Comparison of ENCODE assay signal across 8 mouse cellular contexts in the genomic region with DNA sequence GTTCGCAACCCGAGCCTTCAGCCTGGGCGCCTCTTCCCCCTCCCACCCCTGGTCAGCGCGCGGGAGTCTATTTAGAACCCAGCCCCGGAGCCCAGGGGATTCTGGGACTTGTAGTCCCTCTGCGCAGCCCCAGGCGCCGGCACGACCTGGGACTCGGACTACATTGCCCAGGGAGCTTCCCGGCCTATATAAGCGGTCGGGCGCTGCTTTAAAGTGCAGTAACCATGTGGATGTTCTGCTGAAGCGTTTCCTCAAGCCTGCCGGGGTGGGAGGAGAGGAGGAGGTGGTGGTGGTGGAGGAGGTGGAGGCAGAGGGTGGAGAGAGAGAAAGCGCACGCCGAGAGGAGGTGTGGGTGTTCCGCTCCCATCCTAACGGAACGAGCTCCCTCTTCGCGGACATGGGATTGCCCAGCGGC. TPM values are rescaled to one million over a fixed set of nuclear protein-coding genes. Genes with fewer than 3 reads are reported as not detected.
DNase-seq lines count a peak whose midpoint lies in the region; ATAC-seq and TF ChIP-seq lines count a peak whose summit lies in the region.

A gene (plus strand): TSS at position 216 of the 415 bp plus-strand sequence.

- peak; percentile 99 for DNase-seq in 3134 (ENCODE audit: extremely low read depth, insufficient read length, low spot score)
- peak; percentile 98 to 99 for DNase-seq in adrenal gland, postnatal 36 days
- DNase-seq in heart, adult 18-20 months, result peak; percentile 99
- DNase-seq in kidney, adult 2 months, result peak; percentile 99
- DNase-seq in spleen, adult 2 months (ENCODE audit: low read depth in 1 of 2, low spot score in 2 of 2), result peak; percentile 96 to 97

- peak; percentile 99 for ATAC-seq in embryonic facial prominence, embryonic 13.5 days (ENCODE audit: insufficient number of reproducible peaks, insufficient read depth, low FRiP score, low TSS enrichment, low read depth)
- ATAC-seq in limb, embryonic 12.5 days (ENCODE audit: insufficient number of reproducible peaks, insufficient read depth, low FRiP score, low TSS enrichment, low read depth), result peak; percentile 100
- ATAC-seq in midbrain, embryonic 15.5 days (replicated peaks), result peak; percentile 100

- peak within 1 kb of the TSS; percentile 81 for H3K27ac ChIP-seq in embryonic facial prominence, embryonic 13.5 days
- H3K27ac ChIP-seq in kidney, adult 2 months (ENCODE audit: insufficient read depth, low read depth, low read length), result peak within 1 kb of the TSS; percentile 76
- H3K27ac ChIP-seq in limb, embryonic 12.5 days, result peak within 1 kb of the TSS; percentile 67
- no peak within 1 kb of the TSS for H3K27ac ChIP-seq in midbrain, embryonic 15.5 days
- peak within 1 kb of the TSS; percentile 75 for H3K27ac ChIP-seq in spleen, adult 2 months (ENCODE audit: insufficient read depth, low read length)

- H3K4me2 ChIP-seq in embryonic facial prominence, embryonic 13.5 days, result peak within 1 kb of the TSS; percentile 80
- peak within 1 kb of the TSS; percentile 78 for H3K4me2 ChIP-seq in limb, embryonic 12.5 days
- H3K4me2 ChIP-seq in midbrain, embryonic 15.5 days, result peak within 1 kb of the TSS; percentile 99

- H3K4me3 ChIP-seq in embryonic facial prominence, embryonic 13.5 days, result peak within 1 kb of the TSS; percentile 78
- peak within 1 kb of the TSS; percentile 68 for H3K4me3 ChIP-seq in kidney, adult 2 months (ENCODE audit: insufficient read depth, low read depth, low read length)
- peak within 1 kb of the TSS; percentile 72 for H3K4me3 ChIP-seq in limb, embryonic 12.5 days (replicated peaks)
- H3K4me3 ChIP-seq in midbrain, embryonic 15.5 days, result peak within 1 kb of the TSS; percentile 84
- H3K4me3 ChIP-seq in spleen, adult 2 months (ENCODE audit: extremely low read depth, insufficient read depth, insufficient read length), result peak within 1 kb of the TSS; percentile 80

- H3K9me3 ChIP-seq in embryonic facial prominence, embryonic 13.5 days, result no peaks in the 10 kb centered on the region
- H3K9me3 ChIP-seq in limb, embryonic 12.5 days, result no peaks in the 10 kb centered on the region
- H3K9me3 ChIP-seq in midbrain, embryonic 15.5 days, result no peaks in the 10 kb centered on the region

- H3K27me3 ChIP-seq in embryonic facial prominence, embryonic 13.5 days, result no peaks in the 10 kb centered on the region
- no peaks in the 10 kb centered on the region for H3K27me3 ChIP-seq in kidney, adult 2 months (replicated peaks; ENCODE audit: control insufficient read depth, insufficient read depth, low read length)
- no peaks in the 10 kb centered on the region for H3K27me3 ChIP-seq in limb, embryonic 12.5 days
- H3K27me3 ChIP-seq in midbrain, embryonic 15.5 days (replicated peaks), result peaks cover 7% of the 10 kb centered on the region; the same call in 1 of the 2 replicates
- H3K27me3 ChIP-seq in spleen, adult 2 months (ENCODE audit: control insufficient read depth, insufficient read depth, low read length), result no peaks in the 10 kb centered on the region

- peak; percentile 98 for TF ChIP-seq POLR2A in kidney, adult 2 months (IDR thresholded peaks at IDR 0.05; ENCODE audit: low read depth, low read length)
- peak; percentile 96 for TF ChIP-seq POLR2A in spleen, adult 2 months (IDR thresholded peaks at IDR 0.05; ENCODE audit: low read depth, low read length)

- H3K4me1 ChIP-seq in embryonic facial prominence, embryonic 13.5 days, result peaks cover 39% of the 10 kb centered on the region
- peaks cover 21% of the 10 kb centered on the region; the same call in 1 of the 2 replicates for H3K4me1 ChIP-seq in kidney, adult 2 months (ENCODE audit: control insufficient read depth, insufficient read depth, low read length)
- peaks cover 20% of the 10 kb centered on the region for H3K4me1 ChIP-seq in limb, embryonic 12.5 days (replicated peaks)
- peaks cover 5% of the 10 kb centered on the region; the same call in 1 of the 2 replicates for H3K4me1 ChIP-seq in midbrain, embryonic 15.5 days
- peaks cover 2% of the 10 kb centered on the region; the same call in 1 of the 2 replicates for H3K4me1 ChIP-seq in spleen, adult 2 months (ENCODE audit: control insufficient read depth, insufficient read depth, insufficient read length)

- H3K36me3 ChIP-seq in embryonic facial prominence, embryonic 13.5 days, result no peaks in the 10 kb centered on the region
- H3K36me3 ChIP-seq in kidney, adult 2 months (ENCODE audit: control insufficient read depth, insufficient read depth, low read length), result peaks cover 2% of the 10 kb centered on the region; the same call in 1 of the 2 replicates
- no peaks in the 10 kb centered on the region for H3K36me3 ChIP-seq in limb, embryonic 12.5 days
- H3K36me3 ChIP-seq in midbrain, embryonic 15.5 days (replicated peaks), result no peaks in the 10 kb centered on the region
- peaks cover 2% of the 10 kb centered on the region for H3K36me3 ChIP-seq in spleen, adult 2 months (ENCODE audit: control insufficient read depth, insufficient read depth, low read length)

- TF ChIP-seq CTCF in kidney, adult 2 months (conservative IDR thresholded peaks at IDR 0.05; ENCODE audit: insufficient read depth, insufficient read length, low read depth, low read length), result no peak
- no peak for TF ChIP-seq CTCF in spleen, adult 2 months (IDR thresholded peaks at IDR 0.05; ENCODE audit: extremely low read depth, insufficient read depth, insufficient read length, insufficient replicate concordance)

- WGBS in embryonic facial prominence, embryonic 13.5 days, result under 1% methylated on average over 27 of the region's 27 CpGs
- under 1% methylated on average over 27 of the region's 27 CpGs for WGBS in kidney, adult 2 months
- under 1% methylated on average over 26 of the region's 27 CpGs for WGBS in limb, embryonic 12.5 days
- WGBS in midbrain, embryonic 15.5 days, result under 1% methylated on average over 27 of the region's 27 CpGs
- WGBS in spleen, adult 2 months, result under 1% methylated on average over 25 of the region's 27 CpGs

- H3K9ac ChIP-seq in embryonic facial prominence, embryonic 13.5 days, result peak within 1 kb of the TSS; percentile 75
- peak within 1 kb of the TSS; percentile 62 for H3K9ac ChIP-seq in limb, embryonic 12.5 days (replicated peaks)
- peak within 1 kb of the TSS; percentile 60 for H3K9ac ChIP-seq in midbrain, embryonic 15.5 days

RNA-seq across cellular contexts. Expression of the gene that starts here (rescaled TPM):
- total RNA-seq in adrenal gland, postnatal 36 days (2021), result 100 to 1,000 TPM; 124 to 167 TPM
- 7.8 and 11.2 TPM in 2 replicates for polyA plus RNA-seq in embryonic facial prominence, embryonic 13.5 days (2015; fragmentation: Nextera tagmentation; extraction: Ambion mirVana)
- 10 to 100 TPM; 37.0 to 48.1 TPM for total RNA-seq in heart, adult 18-20 months (2021)
- polyA plus RNA-seq in kidney, adult 2 months (2012; rRNA removed), result 68.2 and 74.5 TPM in 2 replicates
- polyA plus RNA-seq in limb, embryonic 12.5 days (2016; fragmentation: Nextera tagmentation; extraction: Ambion mirVana), result 10.4 and 11.1 TPM in 2 replicates
- 3.9 and 4.7 TPM in 2 replicates for polyA plus RNA-seq in midbrain, embryonic 15.5 days (2015; fragmentation: Nextera tagmentation; extraction: Ambion mirVana)
- 17.6 and 17.9 TPM in 2 replicates for polyA plus RNA-seq in spleen, adult 2 months (2012; rRNA removed)
